Mouse (Mus musculus): ENCODE results near the gene Zfp280d. TPM values are rescaled to one million over a fixed set of nuclear protein-coding genes. Genes with fewer than 3 reads are reported as not detected.
A peak's percentile ranks its signal among the peaks of the same experiment; 100 is the strongest.

Zfp280d gene
- total RNA-seq, 2 experiments from 2014 or later: 88.2 to 117 TPM

DNA sequence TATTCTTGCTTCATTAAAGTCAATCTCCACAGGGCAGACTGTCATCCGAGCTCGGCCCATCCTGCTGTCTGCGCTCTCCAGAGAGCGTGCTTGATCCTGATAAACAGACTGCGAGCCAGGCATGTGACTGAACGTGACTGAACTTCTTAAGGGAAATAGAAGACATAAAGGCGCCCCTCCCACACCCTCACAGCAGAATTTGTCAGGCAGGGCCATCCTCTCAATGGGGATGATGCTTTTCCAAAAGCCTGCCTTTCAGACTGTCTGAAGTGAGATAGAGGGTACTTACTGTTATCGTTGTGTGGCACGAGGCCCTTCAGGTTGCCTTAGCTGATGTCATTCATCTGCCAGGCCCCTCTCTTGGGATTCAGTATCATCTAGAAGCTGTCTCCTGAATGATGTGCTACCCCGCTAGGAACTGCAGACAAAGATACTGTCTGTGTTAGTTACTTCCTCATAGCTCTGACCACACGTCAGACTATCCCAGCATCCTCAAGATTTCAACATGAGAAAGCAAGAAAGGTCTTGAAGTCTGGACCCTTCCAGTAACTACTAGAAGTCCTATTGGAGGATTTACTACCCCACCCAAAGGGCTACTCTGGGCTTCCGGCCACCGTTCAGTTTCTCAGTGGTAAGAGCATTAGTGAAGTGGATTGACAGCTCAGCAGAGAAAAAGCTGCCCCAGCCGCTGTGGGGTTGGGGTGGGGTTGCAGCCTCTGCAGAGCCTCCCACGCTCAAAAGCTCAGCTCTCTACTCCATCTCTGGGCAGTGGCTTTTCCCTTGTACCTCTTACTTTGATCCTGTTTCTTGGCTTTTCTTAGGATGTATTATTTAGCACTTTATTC, 134.9 kb downstream of the Zfp280d start:
- ATAC-seq (replicated peaks; ENCODE audit: low FRiP score, low TSS enrichment, poor library complexity, severe bottlenecking): peak; percentile 88

DNA sequence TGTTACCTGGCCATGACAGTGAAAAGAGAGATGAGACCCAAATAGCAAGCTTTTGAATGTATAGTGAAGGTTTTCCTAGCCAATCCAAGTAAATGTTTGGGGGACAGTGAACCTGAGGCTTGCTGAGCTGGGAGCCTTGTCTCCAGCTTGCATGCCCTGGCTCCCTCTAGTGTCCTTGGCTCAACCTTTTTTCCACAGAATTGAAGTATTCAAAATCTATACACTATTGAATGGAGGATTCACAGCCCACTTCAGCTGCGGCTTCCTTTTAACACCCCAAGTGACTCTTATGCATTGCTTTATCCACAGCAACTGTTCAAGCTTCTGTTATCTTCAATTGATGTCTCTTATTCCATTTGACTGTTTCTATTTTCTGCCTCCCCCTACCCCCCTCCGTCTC, 137.1 kb downstream of the Zfp280d start:
- ATAC-seq (replicated peaks; ENCODE audit: low FRiP score, low TSS enrichment, poor library complexity, severe bottlenecking): no peak

Other genes with a start within 250 kb of the Zfp280d start
- gene Tcf12, start 163.0 kb upstream of the Zfp280d start, total RNA-seq (2014; fragmentation: Nextera tagmentation): 118 and 133 TPM in 2 replicates
- 47.3 and 57.1 TPM in 2 replicates for gene Tcf12, start 163.0 kb upstream of the Zfp280d start, total RNA-seq (2017)
- 201 and 223 TPM in 2 replicates for gene Mns1, start 163.2 kb downstream of the Zfp280d start, total RNA-seq (2014; fragmentation: Nextera tagmentation)
- gene Mns1, start 163.2 kb downstream of the Zfp280d start, total RNA-seq (2017): 410 and 555 TPM in 2 replicates
- gene Tex9, start 217.4 kb downstream of the Zfp280d start, total RNA-seq (2014; fragmentation: Nextera tagmentation): 27.9 and 34.0 TPM in 2 replicates
- gene Tex9, start 217.4 kb downstream of the Zfp280d start, total RNA-seq (2017): 30.5 and 52.0 TPM in 2 replicates

Measured in megakaryocyte-erythroid progenitor cell, adult 5-6 weeks (primary cell).